Mouse (Mus musculus): ENCODE measurements around the gene Ilkap.

GRCm38 (mm10) chr1:91413898-91414594 lies 15.4 kb upstream of the Ilkap start, which contains the start of gene Hes6:
- TF ChIP-seq POLR2A (IDR thresholded peaks at IDR 0.05; ENCODE audit: extremely low read depth, insufficient read depth, low read length): no peak
- no peak for TF ChIP-seq CTCF (IDR thresholded peaks at IDR 0.05; ENCODE audit: extremely low read depth, insufficient read depth, low read length)
